ENCODE assay signal across 12 mouse cellular contexts in genomic region chr14:10046336-10047122, GRCm38 (mm10).
A peak's percentile ranks its signal among the peaks of the same experiment; 100 is the strongest.
DNase-seq lines count a peak whose midpoint lies in the region; ATAC-seq and TF ChIP-seq lines count a peak whose summit lies in the region.
"Had no signal": no experiment of that assay in that cellular context is flagged by ENCODE, and none has a peak within 500 bp of the region (broad histone marks: within the 10 kb centered on the region; RNA-seq: fewer than 3 reads in every experiment).

No protein-coding gene starts in this region.

- no peak overlapping the region for H3K9ac ChIP-seq in intestine, embryonic 15.5 days
- no peak overlapping the region for H3K9ac ChIP-seq in intestine, postnatal 0 days (ENCODE audit: low read depth, low read length)
- H3K9ac ChIP-seq in embryonic facial prominence, embryonic 14.5 days (ENCODE audit: low read depth, low read length): no peak overlapping the region
- H3K9ac ChIP-seq: midbrain, embryonic 13.5 days had no signal

- TF ChIP-seq CTCF in intestine, postnatal 0 days (IDR thresholded peaks at IDR 0.05; ENCODE audit: low read depth): no peak

- no peak overlapping the region for H3K4me2 ChIP-seq in intestine, embryonic 15.5 days (replicated peaks)
- H3K4me2 ChIP-seq in intestine, postnatal 0 days (replicated peaks; ENCODE audit: low read depth): no peak overlapping the region
- H3K4me2 ChIP-seq in embryonic facial prominence, embryonic 14.5 days (ENCODE audit: low read depth, low read length): no peak overlapping the region
- H3K4me2 ChIP-seq: midbrain, embryonic 13.5 days had no signal

- peak; percentile 6 to 64 for DNase-seq in adrenal gland, adult (ENCODE audit: inconsistent age in 2 of 2, low spot score in 1 of 2)
- no peak for DNase-seq in adrenal gland, postnatal 25 days
- peak; percentile 29 for DNase-seq in MN1 (ENCODE audit: low spot score)
- peak; percentile 73 for DNase-seq in embryonic facial prominence, embryonic 14.5 days (ENCODE audit: low spot score)
- DNase-seq in natural killer cell, adult 2 months (ENCODE audit: low spot score in 2 of 2): no peak
- DNase-seq in thymus, postnatal 10 days (ENCODE audit: low spot score in 2 of 2): no peak
- DNase-seq: kidney, adult 18-20 months; lung, adult 18-20 months; thymus, adult 18-20 months had no signal

- H3K36me3 ChIP-seq in intestine, embryonic 15.5 days: no peaks in the 10 kb centered on the region
- no peaks in the 10 kb centered on the region for H3K36me3 ChIP-seq in intestine, postnatal 0 days (ENCODE audit: control insufficient read depth, insufficient read depth)
- H3K36me3 ChIP-seq in embryonic facial prominence, embryonic 14.5 days (ENCODE audit: control insufficient read depth, insufficient read depth, low read length): no peaks in the 10 kb centered on the region
- H3K36me3 ChIP-seq: midbrain, embryonic 13.5 days had no signal

- no peak overlapping the region for H3K4me3 ChIP-seq in intestine, embryonic 15.5 days (replicated peaks)
- no peak overlapping the region for H3K4me3 ChIP-seq in intestine, postnatal 0 days (ENCODE audit: low read depth, low read length)
- H3K4me3 ChIP-seq in embryonic facial prominence, embryonic 14.5 days (ENCODE audit: low read depth, low read length): no peak overlapping the region
- H3K4me3 ChIP-seq: midbrain, embryonic 13.5 days had no signal

- WGBS in intestine, embryonic 15.5 days: 26% methylated on average over 7 of the region's 7 CpGs
- 37% methylated on average over 7 of the region's 7 CpGs for WGBS in intestine, postnatal 0 days
- WGBS in embryonic facial prominence, embryonic 14.5 days: 11% methylated on average over 7 of the region's 7 CpGs

- H3K4me1 ChIP-seq in intestine, embryonic 15.5 days (replicated peaks): no peaks in the 10 kb centered on the region
- no peaks in the 10 kb centered on the region for H3K4me1 ChIP-seq in intestine, postnatal 0 days (replicated peaks; ENCODE audit: control insufficient read depth, insufficient read depth, low read length)
- 0 out of 2 replicates have a peak, but pooled peaks cover 2% of the 10 kb centered on the region for H3K4me1 ChIP-seq in embryonic facial prominence, embryonic 14.5 days (ENCODE audit: control insufficient read depth, insufficient read depth, low read length)

- no peaks in the 10 kb centered on the region for H3K9me3 ChIP-seq in intestine, embryonic 15.5 days
- H3K9me3 ChIP-seq in intestine, postnatal 0 days (ENCODE audit: control insufficient read depth): no peaks in the 10 kb centered on the region
- H3K9me3 ChIP-seq in embryonic facial prominence, embryonic 14.5 days (ENCODE audit: control insufficient read depth, low read length): no peaks in the 10 kb centered on the region; the same call in 1 of the 2 replicates
- H3K9me3 ChIP-seq: midbrain, embryonic 13.5 days had no signal

- no peaks in the 10 kb centered on the region for H3K27me3 ChIP-seq in intestine, embryonic 15.5 days (replicated peaks)
- no peaks in the 10 kb centered on the region for H3K27me3 ChIP-seq in intestine, postnatal 0 days (replicated peaks; ENCODE audit: control insufficient read depth, insufficient read depth, low read length)
- no peaks in the 10 kb centered on the region for H3K27me3 ChIP-seq in embryonic facial prominence, embryonic 14.5 days (replicated peaks; ENCODE audit: control insufficient read depth, insufficient read depth, low read length)
- H3K27me3 ChIP-seq: midbrain, embryonic 13.5 days had no signal

- no peak overlapping the region for H3K27ac ChIP-seq in intestine, embryonic 15.5 days
- no peak overlapping the region for H3K27ac ChIP-seq in intestine, postnatal 0 days (ENCODE audit: low read depth, low read length)
- no peak overlapping the region for H3K27ac ChIP-seq in embryonic facial prominence, embryonic 14.5 days (replicated peaks; ENCODE audit: low read depth, low read length)
- H3K27ac ChIP-seq: midbrain, embryonic 13.5 days had no signal

- ATAC-seq in intestine, embryonic 15.5 days: peak; percentile 43; the same call in 1 of the 2 replicates
- ATAC-seq in intestine, postnatal 0 days: no peak
- peak; percentile 76; the same call in 1 of the 2 replicates for ATAC-seq in embryonic facial prominence, embryonic 14.5 days (ENCODE audit: low read depth)
- ATAC-seq: midbrain, embryonic 13.5 days had no signal

Comparison
In these comparisons a context has a peak if more than half of its experiments do, and no peak if none do; other contexts are left out.
1. DNase-seq: peak in adrenal gland, adult (2 of 2), MN1 (single experiment) and embryonic facial prominence, embryonic 14.5 days (single experiment); none in adrenal gland, postnatal 25 days (single experiment), natural killer cell, adult 2 months (0 of 2) and thymus, postnatal 10 days (0 of 2).